Mouse (Mus musculus) liver, adult 2 months (tissue): ENCODE measurements at regions not wholly inside any gene's neighbourhood (a gene's known extent, or its start where the extent isn't known, plus 50 kb on each side); places are given as distances from the start of the nearest gene placed in this dataset.

Source experiments
- CTCF ChIP-seq: fragments of 200-500 bp; IDR thresholded peaks from 2 replicates; pipeline ENCODE4 v1.5.1; 2011; ENCODE audit warnings: low read depth, low read length, control low read depth
- POLR2A ChIP-seq: fragments of 200-500 bp; IDR thresholded peaks from 2 replicates; pipeline ENCODE4 v1.6.1; 2011; ENCODE audit warnings: low read length, control low read depth; ENCODE audit not compliant: insufficient read depth; ENCODE audit errors: extremely low read depth

DNA sequence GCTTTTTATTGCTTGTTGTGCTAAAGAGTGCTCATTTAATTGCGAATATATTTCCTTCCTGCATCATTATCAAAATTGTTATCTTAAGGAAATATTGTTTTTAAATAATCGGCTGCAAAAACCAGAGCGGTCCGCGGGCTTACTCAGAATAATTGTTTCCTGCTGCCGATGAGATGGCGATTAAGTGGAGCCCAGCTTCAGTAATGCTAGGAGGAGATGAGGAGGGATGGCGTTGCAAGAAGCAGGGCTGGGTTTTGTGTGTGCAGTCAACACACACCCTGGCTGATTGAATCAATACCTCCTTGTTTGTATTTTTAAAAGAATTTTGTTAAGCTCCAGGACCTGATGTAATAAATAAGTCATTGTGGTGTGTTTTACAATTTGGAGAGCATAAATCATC is 331.2 kb downstream of the Setd4 start:
- TF ChIP-seq POLR2A (no peak), CTCF (no peak)
